Mouse (Mus musculus): Measurements from ENCODE around the gene Pomc. TPM values are rescaled to one million over a fixed set of nuclear protein-coding genes. Genes with fewer than 3 reads are reported as not detected.

Gene Pomc
- 0.59 and 0.62 TPM in 2 replicates for polyA plus RNA-seq (2012; rRNA removed)

GRCm38 (mm10) chr12:3954651-3955050, at the start of gene Pomc:
Pomc (plus strand) TSS chr12:3954951.

Other genes starting within 250 kb of the Pomc start
- gene Dnmt3a, start 148.9 kb upstream of the Pomc start, polyA plus RNA-seq (2012; rRNA removed) = 11.6 and 11.8 TPM in 2 replicates
- gene Efr3b, start 84.0 kb downstream of the Pomc start, polyA plus RNA-seq (2012; rRNA removed) = 1.5 and 4.0 TPM in 2 replicates
- 2.6 and 2.7 TPM in 2 replicates for gene Dnajc27, start 127.6 kb downstream of the Pomc start, polyA plus RNA-seq (2012; rRNA removed)
- gene Adcy3, start 178.2 kb downstream of the Pomc start, polyA plus RNA-seq (2012; rRNA removed) = 4.4 and 4.6 TPM in 2 replicates

Data from colon, adult 2 months (tissue).